Mouse (Mus musculus): ENCODE data around the gene Mtch1. TPM values are rescaled to one million over a fixed set of nuclear protein-coding genes. Genes with fewer than 3 reads are reported as not detected.
"Not testable (repeated sequence)": the region's sequence is repeated elsewhere in the genome, so short reads cannot be mapped to it uniquely, and the experiment has no call there.

The Mtch1 gene
- polyA plus RNA-seq, 1 experiment from 2014 or later, result 467 TPM

- Histone ChIP-seq H3K9ac (peak overlapping the region; percentile 59; the same call in 1 of the 2 replicates), H3K27me3 (peaks cover 36% of the 10 kb centered on the region), H3K4me1 (replicated peaks) (peaks cover 39% of the 10 kb centered on the region), H3K9me3 (no peaks in the 10 kb centered on the region), H3K36me3 (peaks cover 10% of the 10 kb centered on the region), H3K4me3 (no peak overlapping the region), H3K4me2 (peak overlapping the region; percentile 58; the same call in 1 of the 2 replicates), H3K27ac (replicated peaks) (peak overlapping the region; percentile 20; the same call in 1 of the 2 replicates)
- ATAC-seq (ENCODE audit: low read depth), result no peak
- 41% methylated on average over 13 of the region's 13 CpGs for WGBS
Measured at GRCm38 (mm10) chr17:29325831-29326230, 21.9 kb downstream of the Mtch1 start.

- WGBS, result 91% methylated on average over 3 of the region's 3 CpGs
- ATAC-seq (ENCODE audit: low read depth), result no peak
- Histone ChIP-seq H3K27ac (replicated peaks) (no peak overlapping the region), H3K4me2 (no peak overlapping the region), H3K4me1 (replicated peaks) (peaks cover 43% of the 10 kb centered on the region), H3K27me3 (peaks cover 51% of the 10 kb centered on the region), H3K9ac (no peak overlapping the region), H3K4me3 (no peak overlapping the region), H3K9me3 (no peaks in the 10 kb centered on the region), H3K36me3 (no peaks in the 10 kb centered on the region)
Measured at GRCm38 (mm10) chr17:29323625-29324024, 24.1 kb downstream of the Mtch1 start.

- WGBS, result 15% methylated on average over 18 of the region's 18 CpGs
- H3K9me3 ChIP-seq, result no peaks in the 10 kb centered on the region
- H3K4me3 ChIP-seq, result no peak overlapping the region
- H3K36me3 ChIP-seq, result no peaks in the 10 kb centered on the region
- 0 out of 2 replicates have a peak overlapping the region, but pooled peaks have one; percentile 38 for H3K9ac ChIP-seq
- H3K4me2 ChIP-seq, result peak overlapping the region; percentile 16; the same call in 1 of the 2 replicates
- H3K27ac ChIP-seq (replicated peaks), result no peak overlapping the region
- ATAC-seq (ENCODE audit: low read depth), result no peak
- H3K4me1 ChIP-seq (replicated peaks), result peaks cover 40% of the 10 kb centered on the region
- H3K27me3 ChIP-seq, result peaks cover 49% of the 10 kb centered on the region
Measured at GRCm38 (mm10) chr17:29322603-29322962, 25.2 kb downstream of the Mtch1 start.

- no peak for ATAC-seq (ENCODE audit: low read depth)
- Histone ChIP-seq H3K4me1 (replicated peaks) (peaks cover 34% of the 10 kb centered on the region), H3K9ac (0 out of 2 replicates have a peak overlapping the region, but pooled peaks have one; percentile 38), H3K4me2 (peak overlapping the region; percentile 16; the same call in 1 of the 2 replicates), H3K27ac (replicated peaks) (no peak overlapping the region), H3K27me3 (peaks cover 47% of the 10 kb centered on the region), H3K4me3 (no peak overlapping the region), H3K9me3 (no peaks in the 10 kb centered on the region), H3K36me3 (no peaks in the 10 kb centered on the region)
- 13% methylated on average over 41 of the region's 41 CpGs for WGBS
Measured at GRCm38 (mm10) chr17:29321765-29322602, 25.8 kb downstream of the Mtch1 start.

GRCm38 (mm10) chr17:29319881-29320639 is 27.7 kb downstream of the Mtch1 start:
- Histone ChIP-seq H3K4me2 (no peak overlapping the region), H3K27me3 (peaks cover 47% of the 10 kb centered on the region), H3K9me3 (no peaks in the 10 kb centered on the region), H3K27ac (replicated peaks) (no peak overlapping the region), H3K4me1 (replicated peaks) (peaks cover 25% of the 10 kb centered on the region), H3K36me3 (no peaks in the 10 kb centered on the region), H3K4me3 (no peak overlapping the region), H3K9ac (no peak overlapping the region)
- ATAC-seq (ENCODE audit: low read depth), result no peak
- WGBS, result 73% methylated on average over 8 of the region's 8 CpGs

GRCm38 (mm10) chr17:29319476-29319875 is 28.3 kb downstream of the Mtch1 start:
- H3K27ac ChIP-seq (replicated peaks), result no peak overlapping the region
- H3K9me3 ChIP-seq, result no peaks in the 10 kb centered on the region
- H3K4me2 ChIP-seq, result no peak overlapping the region
- no peaks in the 10 kb centered on the region for H3K36me3 ChIP-seq
- no peak for ATAC-seq (ENCODE audit: low read depth)
- H3K4me3 ChIP-seq, result no peak overlapping the region
- peaks cover 47% of the 10 kb centered on the region for H3K27me3 ChIP-seq
- no peak overlapping the region for H3K9ac ChIP-seq
- WGBS, result 95% methylated on average over 7 of the region's 7 CpGs
- H3K4me1 ChIP-seq (replicated peaks), result peaks cover 25% of the 10 kb centered on the region

GRCm38 (mm10) chr17:29318731-29319250 is 28.9 kb downstream of the Mtch1 start:
- H3K4me1 ChIP-seq (replicated peaks), result peaks cover 25% of the 10 kb centered on the region
- peaks cover 43% of the 10 kb centered on the region for H3K27me3 ChIP-seq
- no peak for ATAC-seq (ENCODE audit: low read depth)
- H3K4me2 ChIP-seq, result no peak overlapping the region
- H3K9me3 ChIP-seq, result no peaks in the 10 kb centered on the region
- no peak overlapping the region for H3K27ac ChIP-seq (replicated peaks)
- H3K4me3 ChIP-seq, result no peak overlapping the region
- 56% methylated on average over 6 of the region's 6 CpGs for WGBS
- H3K36me3 ChIP-seq, result no peaks in the 10 kb centered on the region
- H3K9ac ChIP-seq, result no peak overlapping the region

- not testable (repeated sequence) for H3K27ac ChIP-seq (replicated peaks); H3K36me3 ChIP-seq; H3K9ac ChIP-seq; ATAC-seq (ENCODE audit: low read depth); H3K9me3 ChIP-seq; H3K4me2 ChIP-seq; H3K4me3 ChIP-seq
- WGBS, result 86% methylated on average over 3 of the region's 3 CpGs
- Histone ChIP-seq H3K27me3 (peaks cover 30% of the 10 kb centered on the region), H3K4me1 (replicated peaks) (peaks cover 20% of the 10 kb centered on the region)
Measured at GRCm38 (mm10) chr17:29317380-29317779, 30.4 kb downstream of the Mtch1 start, which contains the start of gene Pi16. Pi16 (plus strand) TSS chr17:29317680.

- no peaks in the 10 kb centered on the region for H3K36me3 ChIP-seq
- H3K9ac ChIP-seq, result no peak overlapping the region
- WGBS, result 72% methylated on average over 3 of the region's 3 CpGs
- H3K4me1 ChIP-seq (replicated peaks), result peaks cover 15% of the 10 kb centered on the region
- peaks cover 25% of the 10 kb centered on the region for H3K27me3 ChIP-seq
- H3K9me3 ChIP-seq, result no peaks in the 10 kb centered on the region
- no peak overlapping the region for H3K27ac ChIP-seq (replicated peaks)
- H3K4me3 ChIP-seq, result no peak overlapping the region
- H3K4me2 ChIP-seq, result no peak overlapping the region
- no peak for ATAC-seq (ENCODE audit: low read depth)
Measured at GRCm38 (mm10) chr17:29316891-29317290, 30.8 kb downstream of the Mtch1 start.

GRCm38 (mm10) chr17:29315672-29316465 is 31.9 kb downstream of the Mtch1 start:
- Histone ChIP-seq H3K27me3 (peaks cover 15% of the 10 kb centered on the region), H3K4me3 (no peak overlapping the region), H3K4me1 (replicated peaks) (peaks cover 10% of the 10 kb centered on the region; the same call in 1 of the 2 replicates), H3K9me3 (no peaks in the 10 kb centered on the region), H3K9ac (no peak overlapping the region), H3K4me2 (no peak overlapping the region), H3K27ac (replicated peaks) (no peak overlapping the region), H3K36me3 (no peaks in the 10 kb centered on the region)
- no peak for ATAC-seq (ENCODE audit: low read depth)
- WGBS, result 44% methylated on average over 9 of the region's 9 CpGs

- no peak overlapping the region for H3K27ac ChIP-seq (replicated peaks)
- no peak overlapping the region for H3K9ac ChIP-seq
- H3K4me3 ChIP-seq, result no peak overlapping the region
- H3K27me3 ChIP-seq, result no peaks in the 10 kb centered on the region
- no peak overlapping the region for H3K4me2 ChIP-seq
- no peaks in the 10 kb centered on the region for H3K36me3 ChIP-seq
- H3K9me3 ChIP-seq, result no peaks in the 10 kb centered on the region
- H3K4me1 ChIP-seq (replicated peaks), result peaks cover 11% of the 10 kb centered on the region
- ATAC-seq (ENCODE audit: low read depth), result no peak
Measured at GRCm38 (mm10) chr17:29313300-29313699, 34.4 kb downstream of the Mtch1 start.
